Mouse (Mus musculus) cerebellum, adult 11 months (tissue): ENCODE results near the gene Foxn3.

Experiments used
- DNase-seq: peaks from one replicate; pipeline ENCODE4 v3.0.0; 2022

Foxn3 gene

GRCm38 (mm10) chr12:99149193-99149592, 414.2 kb downstream of the Foxn3 start:
- no peak for DNase-seq
